Mouse (Mus musculus) intestine, embryonic 16.5 days (tissue): Measurements from ENCODE around the gene Lhx4. TPM values are rescaled to one million over a fixed set of nuclear protein-coding genes. Genes with fewer than 3 reads are reported as not detected.

ENCODE experiments used
- polyA plus RNA-seq: library from polyadenylated mRNA; unstranded; fragments of >200 nt; fragmentation: Nextera tagmentation; extraction: Ambion mirVana; gene quantifications from 2 replicates; pipeline ENCODE4 v1.2.1, GENCODE M21; 2015

Gene Lhx4
- polyA plus RNA-seq, 1 experiment from 2014 or later: 0.10 TPM

Other genes starting within 250 kb of the Lhx4 start
- 48.2 and 49.1 TPM in 2 replicates for gene Acbd6, start 193.6 kb downstream of the Lhx4 start, polyA plus RNA-seq
- gene Qsox1, start 61.2 kb upstream of the Lhx4 start, polyA plus RNA-seq: 48.6 and 49.9 TPM in 2 replicates
- 7.5 and 9.8 TPM in 2 replicates for gene Cep350, start 221.6 kb upstream of the Lhx4 start, polyA plus RNA-seq